Mouse (Mus musculus): ENCODE results near the gene Aldh18a1. TPM values are rescaled to one million over a fixed set of nuclear protein-coding genes. Genes with fewer than 3 reads are reported as not detected.
A peak's percentile ranks its signal among the peaks of the same experiment; 100 is the strongest.
"Not testable (repeated sequence)": the region's sequence is repeated elsewhere in the genome, so short reads cannot be mapped to it uniquely, and the experiment has no call there.

Gene Aldh18a1
- total RNA-seq (2021), result 10 to 100 TPM in 1 of 2 experiments, 1 to 10 TPM in 1; 9.6 to 32.5 TPM
- long read RNA-seq, experiment 1, transcript Aldh18a1-201 (19 exons, 3,527 nt), result major isoform, 14 of 25 reads
- long read RNA-seq, experiment 1, partial matches to known transcripts, result 1 of 25 reads
- long read RNA-seq, experiment 1, other reads (novel, unspliced or antisense), result 9 of 25 reads
- long read RNA-seq, experiment 2, transcript Aldh18a1-207 (19 exons, 3,427 nt), result minor isoform, 8 of 95 reads
- long read RNA-seq, experiment 2, transcript Aldh18a1-201 (19 exons, 3,527 nt), result major isoform, 74 of 95 reads
- long read RNA-seq, experiment 2, partial matches to known transcripts, result 8 of 95 reads
- long read RNA-seq, experiment 2, other reads (novel, unspliced or antisense), result 5 of 95 reads

GRCm38 (mm10) chr19:40588293-40588654 lies at the start of gene Aldh18a1:
TSS of gene Aldh18a1 (minus strand) at chr19:40588463.
- DNase-seq (ENCODE audit: low spot score in 2 of 2), result peak; percentile 94 to 97

- DNase-seq (ENCODE audit: low spot score in 2 of 2), result no peak
Observed at GRCm38 (mm10) chr19:40637601-40638000, 49.3 kb upstream of the Aldh18a1 start.

- no peak for DNase-seq (ENCODE audit: low spot score in 2 of 2)
Observed at GRCm38 (mm10) chr19:40637091-40637490, 48.8 kb upstream of the Aldh18a1 start.

- DNase-seq (ENCODE audit: low spot score in 2 of 2), result no peak
Observed at GRCm38 (mm10) chr19:40633144-40633543, 44.9 kb upstream of the Aldh18a1 start.

- DNase-seq (ENCODE audit: low spot score in 2 of 2), result no peak
Observed at GRCm38 (mm10) chr19:40632668-40633067, 44.4 kb upstream of the Aldh18a1 start.

GRCm38 (mm10) chr19:40632193-40632592 lies 43.9 kb upstream of the Aldh18a1 start:
- no peak for DNase-seq (ENCODE audit: low spot score in 2 of 2)

GRCm38 (mm10) chr19:40630606-40631005 lies 42.3 kb upstream of the Aldh18a1 start:
- no peak for DNase-seq (ENCODE audit: low spot score in 2 of 2)

- no peak for DNase-seq (ENCODE audit: low spot score in 2 of 2)
Observed at GRCm38 (mm10) chr19:40630096-40630495, 41.8 kb upstream of the Aldh18a1 start.

- DNase-seq (ENCODE audit: low spot score in 2 of 2), result no peak
Observed at GRCm38 (mm10) chr19:40628950-40629349, 40.7 kb upstream of the Aldh18a1 start.

- DNase-seq (ENCODE audit: low spot score in 2 of 2), result no peak
Observed at GRCm38 (mm10) chr19:40625935-40626334, 37.7 kb upstream of the Aldh18a1 start.

- DNase-seq (ENCODE audit: low spot score in 2 of 2), result not testable (repeated sequence)
Observed at GRCm38 (mm10) chr19:40621616-40622015, 33.4 kb upstream of the Aldh18a1 start.

GRCm38 (mm10) chr19:40616021-40616420 lies 27.8 kb upstream of the Aldh18a1 start:
- no peak for DNase-seq (ENCODE audit: low spot score in 2 of 2)

- no peak for DNase-seq (ENCODE audit: low spot score in 2 of 2)
Observed at GRCm38 (mm10) chr19:40614811-40615210, 26.5 kb upstream of the Aldh18a1 start.

- DNase-seq (ENCODE audit: low spot score in 2 of 2), result peak; percentile 92 to 95
Observed at GRCm38 (mm10) chr19:40611830-40612506, 23.7 kb upstream of the Aldh18a1 start, which contains the start of the genes Tctn3 and Entpd1. TSS of gene Tctn3 (minus strand) at chr19:40612233. TSS of gene Entpd1 (plus strand) at chr19:40612366.

- DNase-seq (ENCODE audit: low spot score in 2 of 2), result no peak
Observed at GRCm38 (mm10) chr19:40607676-40608075, 19.4 kb upstream of the Aldh18a1 start.

- DNase-seq (ENCODE audit: low spot score in 2 of 2), result no peak
Observed at GRCm38 (mm10) chr19:40605189-40605588, 16.9 kb upstream of the Aldh18a1 start.

- no peak for DNase-seq (ENCODE audit: low spot score in 2 of 2)
Observed at GRCm38 (mm10) chr19:40601870-40602269, 13.6 kb upstream of the Aldh18a1 start.

GRCm38 (mm10) chr19:40600846-40601245 lies 12.6 kb upstream of the Aldh18a1 start:
- DNase-seq (ENCODE audit: low spot score in 2 of 2), result not testable (repeated sequence)

GRCm38 (mm10) chr19:40595831-40596230 lies 7.6 kb upstream of the Aldh18a1 start:
- DNase-seq (ENCODE audit: low spot score in 2 of 2), result no peak

- no peak for DNase-seq (ENCODE audit: low spot score in 2 of 2)
Observed at GRCm38 (mm10) chr19:40595231-40595630, 7.0 kb upstream of the Aldh18a1 start.

- DNase-seq (ENCODE audit: low spot score in 2 of 2), result no peak
Observed at GRCm38 (mm10) chr19:40589530-40589880, 1.2 kb upstream of the Aldh18a1 start.

- DNase-seq (ENCODE audit: low spot score in 2 of 2), result peak; percentile 80 to 88
Observed at GRCm38 (mm10) chr19:40588847-40589529, 725 bp upstream of the Aldh18a1 start.

Measured in adrenal gland, adult 18-20 months (tissue).